Mouse (Mus musculus): ENCODE results near the gene Il23r. TPM values are rescaled to one million over a fixed set of nuclear protein-coding genes. Genes with fewer than 3 reads are reported as not detected.
"Not testable (repeated sequence)": the region's sequence is repeated elsewhere in the genome, so short reads cannot be mapped to it uniquely, and the experiment has no call there.

The Il23r gene
- total RNA-seq (2021): not detected
- long read RNA-seq, experiment 1: 0 reads
- long read RNA-seq, experiment 2: 0 reads

DNA sequence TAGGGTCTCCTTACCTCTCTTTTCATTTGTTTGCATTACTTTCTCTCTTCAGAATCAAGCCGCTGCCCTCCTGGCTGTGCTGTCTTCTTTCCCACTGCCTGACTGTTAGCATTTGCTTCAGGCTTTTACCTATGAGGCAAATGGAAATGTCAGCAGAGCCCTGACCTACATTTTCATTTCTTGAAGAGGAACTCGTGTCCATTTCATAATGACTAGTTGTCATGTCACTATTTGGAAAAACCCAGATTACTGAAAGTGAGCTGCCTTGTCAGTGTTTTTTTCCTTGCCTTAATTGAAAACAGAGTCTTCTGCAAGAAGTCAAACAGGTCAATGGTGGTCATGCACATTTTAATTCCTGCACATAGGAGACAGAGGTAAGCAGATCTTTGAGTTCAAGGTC, at the start of gene Il23r:
Il23r (minus strand) TSS at position 101 of the 400 bp plus-strand sequence.
- no peak within 1 kb of the TSS for H3K4me3 ChIP-seq
- TF ChIP-seq CTCF (IDR thresholded peaks at IDR 0.05): no peak
- no peak for DNase-seq (ENCODE audit: extremely low spot score in 1 of 2, low spot score in 2 of 2)
- intact Hi-C loops (cut with DNase I): no loop called here
- H3K27ac ChIP-seq: no peak within 1 kb of the TSS

DNA sequence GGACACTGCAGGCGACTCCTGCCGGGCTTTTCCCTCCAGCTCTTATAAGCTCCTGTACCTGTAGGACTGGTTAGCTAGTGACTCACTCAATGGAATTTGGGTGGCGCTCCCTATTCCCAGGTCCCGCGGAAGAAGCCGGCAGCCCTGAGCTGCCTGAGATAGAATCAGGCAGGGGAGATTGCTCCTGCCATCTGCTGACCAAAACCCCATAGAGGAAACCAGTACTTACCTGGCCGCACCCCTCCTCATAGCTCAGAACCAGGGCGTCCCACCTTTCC, 44.1 kb upstream of the Il23r start, which contains the start of gene Tacstd2:
Tacstd2 (minus strand) TSS at position 20 of the 278 bp plus-strand sequence.
- Histone ChIP-seq H3K27ac (no peak within 1 kb of the TSS), H3K4me3 (peak within 1 kb of the TSS; percentile 34)
- DNase-seq (ENCODE audit: extremely low spot score in 1 of 2, low spot score in 2 of 2): no peak
- intact Hi-C loops (cut with DNase I): no loop called here
- no peak for TF ChIP-seq CTCF (IDR thresholded peaks at IDR 0.05)

DNA sequence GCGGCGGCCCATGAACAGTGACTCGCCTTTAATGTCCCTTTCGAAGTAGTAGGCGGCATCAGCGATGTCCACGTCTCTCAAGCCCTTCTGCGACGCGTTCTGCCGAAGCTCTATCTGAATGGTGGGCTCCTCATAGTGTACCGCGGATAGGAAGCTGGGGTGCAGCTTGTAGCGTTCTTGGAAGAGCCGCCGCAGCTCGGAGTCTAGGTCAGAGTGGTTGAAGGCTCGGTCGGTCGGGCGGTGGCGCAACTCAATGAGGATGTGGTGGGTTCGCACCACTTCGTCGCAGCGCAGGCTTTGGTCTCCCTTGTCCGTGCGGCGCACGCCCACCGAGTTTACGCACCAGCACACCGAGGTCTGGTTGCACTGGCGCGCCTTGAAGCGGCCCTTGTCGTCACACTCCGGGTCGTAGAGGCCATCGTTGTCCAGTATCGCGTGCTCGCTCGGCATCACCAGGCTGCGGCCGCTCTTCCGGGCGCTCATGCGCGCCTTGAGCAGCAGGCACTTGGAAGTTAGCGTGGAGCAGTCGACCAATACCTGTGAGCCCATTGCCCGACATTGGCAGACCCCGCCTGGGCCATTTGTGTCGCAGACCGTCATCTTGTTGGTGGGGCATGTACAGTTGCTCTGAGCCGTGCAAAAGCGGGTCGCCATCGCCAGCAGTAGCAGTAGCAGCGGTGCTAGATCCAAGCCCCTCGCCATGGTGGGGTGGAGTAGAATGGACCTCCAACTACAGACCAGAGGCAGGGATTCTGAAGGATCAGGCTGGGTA, 43.5 kb upstream of the Il23r start:
- peak overlapping the region; percentile 34 for H3K4me3 ChIP-seq
- H3K27ac ChIP-seq: no peak overlapping the region
- intact Hi-C loops (cut with DNase I): no loop called here
- DNase-seq (ENCODE audit: extremely low spot score in 1 of 2, low spot score in 2 of 2): no peak
- TF ChIP-seq CTCF (IDR thresholded peaks at IDR 0.05): no peak

DNA sequence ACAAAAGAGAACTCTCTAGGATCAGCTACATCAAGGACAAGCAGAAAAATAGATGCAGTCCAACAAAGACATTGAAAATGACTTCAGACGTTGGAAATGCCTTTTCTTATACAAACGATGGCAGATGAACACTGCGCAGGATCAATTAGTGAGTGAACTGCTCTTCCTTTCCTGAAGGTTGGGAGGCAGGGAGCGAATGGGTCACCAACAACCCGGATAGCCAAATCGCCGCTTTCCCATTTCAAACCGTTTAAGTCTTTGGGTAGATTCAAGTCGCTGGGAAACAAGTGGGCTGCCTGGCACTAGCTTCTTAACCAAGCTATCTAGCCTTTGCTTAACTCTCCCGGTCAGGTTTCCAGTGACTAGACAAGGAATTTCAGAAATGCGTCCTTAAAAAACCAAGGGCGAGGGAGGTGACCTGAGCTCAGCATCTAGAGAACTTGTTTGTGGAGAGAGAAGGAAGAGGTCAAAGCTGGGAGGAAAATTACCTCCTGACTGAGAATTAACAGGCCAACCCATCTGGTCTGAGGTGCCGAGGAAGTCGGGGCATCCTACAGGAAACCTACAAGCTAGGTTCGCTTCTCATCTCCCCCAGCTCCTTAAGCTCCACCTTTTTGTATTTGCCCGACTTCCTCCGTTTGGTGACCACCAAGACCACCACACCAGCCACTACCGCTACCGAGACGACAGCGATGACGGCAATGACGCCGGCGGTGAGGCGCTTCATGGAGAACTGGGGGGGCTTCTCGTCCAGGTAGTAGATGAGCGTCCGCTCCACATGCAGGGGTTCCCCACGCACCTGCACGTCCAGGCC, 42.7 kb upstream of the Il23r start:
- intact Hi-C loops (cut with DNase I): loop anchor here (5.0 kb wide), 1 partner anchor 82 kb away; no protein-coding TSS in a partner anchor
- DNase-seq (ENCODE audit: extremely low spot score in 1 of 2, low spot score in 2 of 2): no peak
- H3K27ac ChIP-seq: no peak overlapping the region
- H3K4me3 ChIP-seq: peak overlapping the region; percentile 34
- no peak for TF ChIP-seq CTCF (IDR thresholded peaks at IDR 0.05)

DNA sequence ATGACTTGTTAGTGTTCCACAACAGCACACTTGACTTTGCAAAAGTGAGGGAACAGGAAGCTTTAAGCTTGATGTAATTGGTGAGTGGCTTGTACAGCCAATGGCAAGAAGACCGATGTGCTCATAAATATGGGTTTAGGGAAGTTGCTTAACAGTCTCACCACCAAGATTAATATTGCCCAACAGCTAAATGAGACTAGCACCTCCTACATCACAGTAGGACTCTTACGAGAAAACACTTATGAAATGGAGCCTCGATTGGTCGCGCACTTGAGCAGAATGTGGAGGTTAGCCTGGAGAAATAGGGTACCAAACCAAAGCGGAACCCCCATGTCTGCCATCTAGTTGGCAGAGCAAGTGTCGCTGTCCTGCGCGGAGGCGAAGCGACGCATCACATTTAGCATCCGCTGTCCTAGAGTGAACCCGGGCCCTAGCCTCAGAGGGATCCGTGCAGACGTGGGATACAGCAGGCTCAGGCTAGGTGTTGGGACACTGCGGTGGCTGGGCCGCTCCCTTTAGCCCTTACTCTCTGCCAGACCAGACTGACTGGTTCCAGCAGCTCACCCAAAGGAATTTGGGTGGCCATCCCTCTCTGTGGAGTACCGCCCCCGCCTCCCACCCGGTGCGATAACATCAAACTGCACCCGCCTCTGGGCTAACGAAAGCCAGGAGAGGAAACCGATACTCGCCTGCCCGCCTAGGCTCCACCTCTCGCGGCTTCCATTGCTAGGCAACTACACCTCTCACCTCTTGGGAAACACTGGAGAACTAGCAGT, 41.2 kb upstream of the Il23r start:
- intact Hi-C loops (cut with DNase I): loop anchor here (5.0 kb wide), 1 partner anchor 81 kb away; no protein-coding TSS in a partner anchor
- no peak for DNase-seq (ENCODE audit: extremely low spot score in 1 of 2, low spot score in 2 of 2)

DNA sequence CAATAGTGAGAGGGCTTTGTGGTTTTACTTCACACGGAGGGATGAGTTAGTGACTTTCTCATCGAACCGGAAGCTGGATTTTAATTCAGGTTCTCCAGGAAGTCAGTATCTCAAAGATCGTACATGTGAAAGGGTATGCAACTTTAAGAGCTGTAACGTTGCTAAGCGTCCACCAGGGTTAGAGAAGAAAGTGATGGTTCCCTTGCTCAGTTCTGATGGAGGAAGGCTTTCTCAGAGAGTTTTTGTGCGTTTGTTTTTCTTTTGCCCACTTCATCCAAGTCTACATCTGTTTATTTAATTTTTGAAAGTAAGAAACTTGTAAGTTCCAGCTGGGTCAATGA, 40.1 kb upstream of the Il23r start:
- Histone ChIP-seq H3K4me3 (no peak overlapping the region), H3K27ac (no peak overlapping the region)
- TF ChIP-seq CTCF (IDR thresholded peaks at IDR 0.05): no peak; the same call in 1 of the 2 replicates
- intact Hi-C loops (cut with DNase I): loop anchor here (5.0 kb wide), 1 partner anchor 79 kb away; no protein-coding TSS in a partner anchor
- no peak for DNase-seq (ENCODE audit: extremely low spot score in 1 of 2, low spot score in 2 of 2)

More for the DNA sequence above, 41.2 kb upstream of the Il23r start:
- Histone ChIP-seq H3K27ac (no peak overlapping the region), H3K4me3 (peak overlapping the region; percentile 19; the same call in 1 of the 2 replicates)
- no peak for TF ChIP-seq CTCF (IDR thresholded peaks at IDR 0.05)

DNA sequence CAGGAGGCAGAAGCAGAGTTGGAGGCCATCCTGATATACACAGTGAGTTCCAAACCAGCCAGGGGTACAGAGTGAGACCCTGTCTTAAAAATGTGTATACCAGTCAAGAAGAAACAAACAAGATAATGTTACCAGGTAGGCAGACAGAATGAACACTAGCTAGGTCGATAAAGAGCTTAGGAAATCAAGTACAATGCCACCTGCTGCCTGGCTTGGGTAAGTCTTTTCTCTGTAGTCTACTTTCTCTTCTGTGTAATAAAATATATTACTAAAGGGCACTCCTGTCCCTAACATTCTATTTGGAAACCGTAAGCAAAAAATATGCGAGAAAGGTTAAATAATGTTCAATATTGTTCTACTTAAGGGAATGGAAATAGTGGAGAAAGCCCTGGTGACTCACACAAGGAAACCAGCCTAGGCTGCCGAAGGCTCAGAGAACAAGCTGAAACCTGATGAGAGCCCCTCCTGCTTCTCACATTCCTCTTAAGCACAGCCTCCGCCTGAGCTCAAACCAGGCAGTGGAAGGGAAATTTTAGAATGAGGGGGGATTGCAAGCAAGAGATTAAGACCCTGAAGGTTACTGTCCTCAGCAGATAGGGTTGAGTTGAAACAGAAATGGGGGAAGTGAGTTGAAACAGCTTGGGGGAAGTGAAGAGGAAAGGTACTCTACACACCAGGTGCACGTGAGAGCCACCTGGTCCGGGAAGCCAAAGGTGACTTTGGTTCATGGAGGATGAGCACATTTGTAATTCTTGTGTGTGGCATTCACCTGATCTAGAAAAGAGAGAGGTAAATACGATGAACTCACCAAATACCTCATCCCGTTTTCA, 39.6 kb upstream of the Il23r start:
- no peak overlapping the region for H3K27ac ChIP-seq
- no peak for DNase-seq (ENCODE audit: extremely low spot score in 1 of 2, low spot score in 2 of 2)
- peak; percentile 56 for TF ChIP-seq CTCF (IDR thresholded peaks at IDR 0.05)
- intact Hi-C loops (cut with DNase I): loop anchor here (5.0 kb wide), 1 partner anchor 79 kb away; no protein-coding TSS in a partner anchor
- H3K4me3 ChIP-seq: no peak overlapping the region

DNA sequence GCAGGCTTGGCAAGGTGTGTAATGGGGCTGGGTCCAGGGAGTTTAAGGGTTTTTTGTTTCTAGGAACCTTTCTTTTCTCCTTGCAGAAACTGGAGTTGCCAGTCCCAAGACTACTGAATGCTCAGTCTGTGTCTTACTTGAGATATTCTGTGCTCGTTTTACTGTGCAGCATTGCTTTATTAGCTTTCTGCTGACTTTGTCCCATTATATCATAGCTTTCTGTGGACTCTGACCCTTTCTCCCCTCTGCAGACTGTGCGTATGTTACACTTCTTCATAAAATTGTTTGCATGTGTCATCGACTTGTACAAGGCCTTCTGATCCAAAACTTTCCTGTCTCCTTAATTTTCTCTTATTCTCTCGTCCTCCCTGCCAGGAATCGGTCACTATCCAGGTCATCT, 34.7 kb upstream of the Il23r start:
- Histone ChIP-seq H3K27ac (no peak overlapping the region), H3K4me3 (no peak overlapping the region)
- TF ChIP-seq CTCF (IDR thresholded peaks at IDR 0.05): no peak
- intact Hi-C loops (cut with DNase I): no loop called here
- no peak for DNase-seq (ENCODE audit: extremely low spot score in 1 of 2, low spot score in 2 of 2)

DNA sequence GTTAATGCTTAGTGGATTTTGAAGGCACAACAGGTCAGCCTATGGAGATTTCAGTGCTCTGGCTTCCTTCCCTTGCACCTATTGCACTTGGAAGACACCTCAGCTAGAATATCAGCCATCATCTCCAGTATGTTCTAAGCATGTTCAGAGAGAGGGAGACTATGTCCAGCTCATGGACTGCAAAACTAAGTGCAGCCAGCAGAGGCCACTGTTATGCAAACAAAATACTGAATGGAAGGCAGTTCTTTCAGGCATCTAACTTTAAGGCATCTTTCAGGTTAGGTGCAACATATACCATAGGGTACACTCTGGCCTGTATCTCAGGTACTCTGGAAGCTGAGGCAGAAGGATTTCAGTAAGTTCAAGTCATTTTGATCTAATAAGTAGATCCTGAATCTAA, 19.1 kb upstream of the Il23r start:
- no peak overlapping the region for H3K4me3 ChIP-seq
- peak; percentile 71 for TF ChIP-seq CTCF (IDR thresholded peaks at IDR 0.05)
- H3K27ac ChIP-seq: no peak overlapping the region
- DNase-seq (ENCODE audit: extremely low spot score in 1 of 2, low spot score in 2 of 2): peak; percentile 19 to 53
- intact Hi-C loops (cut with DNase I): no loop called here

DNA sequence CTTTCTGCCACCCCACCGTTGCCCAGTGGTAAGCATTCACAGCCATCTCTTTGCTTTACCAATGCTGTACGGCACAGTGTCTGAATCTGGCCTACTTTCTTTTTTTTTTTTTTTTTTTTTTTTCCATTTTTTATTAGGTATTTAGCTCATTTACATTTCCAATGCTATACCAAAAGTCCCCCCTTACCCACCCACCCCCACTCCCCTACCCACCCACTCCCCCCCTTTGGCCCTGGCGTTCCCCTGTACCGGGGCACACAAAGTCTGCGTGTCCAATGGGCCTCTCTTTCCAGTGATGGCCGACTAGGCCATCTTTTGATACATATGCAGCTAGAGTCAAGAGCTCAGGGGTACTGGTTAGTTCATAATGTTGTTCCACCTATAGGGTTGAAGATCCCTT, 10.3 kb upstream of the Il23r start:
- H3K4me3 ChIP-seq; H3K27ac ChIP-seq; intact Hi-C loops (cut with DNase I); DNase-seq (ENCODE audit: extremely low spot score in 1 of 2, low spot score in 2 of 2): not testable (repeated sequence)

DNA sequence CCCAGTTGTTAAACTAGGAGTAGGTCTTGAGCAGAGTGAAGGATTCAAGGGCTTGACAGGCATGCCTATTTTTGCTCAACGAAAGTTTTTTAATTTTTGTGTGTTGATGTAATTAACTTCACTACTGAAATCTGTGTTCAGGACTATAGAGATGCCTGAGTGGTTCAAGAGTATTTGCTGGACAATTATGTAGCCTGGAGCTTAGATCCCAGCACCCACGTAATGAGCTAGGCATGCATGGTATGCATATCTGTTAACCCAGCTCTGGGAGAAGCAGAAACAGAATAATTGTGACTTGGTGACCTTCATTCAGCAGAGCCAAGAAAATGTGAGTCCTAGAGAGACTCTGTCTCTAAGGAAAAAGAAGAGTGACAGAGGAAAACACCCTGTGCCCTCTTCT, 10.6 kb downstream of the Il23r start:
- no peak for TF ChIP-seq CTCF (IDR thresholded peaks at IDR 0.05)
- Histone ChIP-seq H3K27ac (no peak overlapping the region), H3K4me3 (no peak overlapping the region)
- DNase-seq (ENCODE audit: extremely low spot score in 1 of 2, low spot score in 2 of 2): no peak
- intact Hi-C loops (cut with DNase I): no loop called here

Measured in left cerebral cortex, adult 2 months (tissue).